Mouse (Mus musculus) embryonic stem cell, embryonic (primary cell): ENCODE data around the gene Acpp.

Source experiments
- CTCF ChIA-PET, 4 experiments: fragments of 300-600 bp in 2 of 4; fragments of 350-600 bp in 2 of 4; sonication (Branson Sonifier 250); formaldehyde crosslinking; loops; one replicate each; lab custom pipeline; 2022; ENCODE audit warnings: inconsistent platforms in 2 of 4; lab: Charles Lee
- POLR2A ChIA-PET, 4 experiments: fragments of 300-600 bp in 2 of 4; fragments of 350-600 bp in 2 of 4; sonication (Branson Sonifier 250); formaldehyde crosslinking; loops; one replicate each; lab custom pipeline; 2022; ENCODE audit warnings: antibody characterized with exemption in 4 of 4, inconsistent platforms in 1 of 4; lab: Charles Lee

Acpp gene

GRCm38 (mm10) chr9:104240146-104240545 lies 97.4 kb downstream of the Acpp start:
- POLR2A ChIA-PET = interaction anchor here in 2 of 4 experiments (0.8 to 2.8 kb wide), 9 partner anchors 8 to 64 kb away, joined by 3 to 11 read pairs (median 4); partner anchors contain the start of gene Dnajc13 (in 1 of the 2)
- CTCF ChIA-PET = interaction anchor here in 1 of 4 experiments (1.0 kb wide), 1 partner anchor 22 kb away, joined by 3 read pairs; no protein-coding TSS in a partner anchor

GRCm38 (mm10) chr9:104239076-104239475 lies 98.5 kb downstream of the Acpp start:
- ChIA-PET CTCF (no interaction called here), POLR2A (interaction anchor here in 3 of 4 experiments (0.6 to 2.8 kb wide), 9 partner anchors 10 to 93 kb away, joined by 3 to 11 read pairs (median 3); partner anchors contain the start of gene Dnajc13 (in 1 of the 3))
